Mouse (Mus musculus) hindbrain, embryonic 13.5 days (tissue): Measurements from ENCODE around the gene Pde6h. TPM values are rescaled to one million over a fixed set of nuclear protein-coding genes. Genes with fewer than 3 reads are reported as not detected.

Source experiments
- ATAC-seq: fragments of 200-750 bp; cut with Nextera tagmentation; 2 replicates; pipeline ENCODE4 v1.8.0; 2017; ENCODE audit warnings: moderate TSS enrichment; ENCODE audit not compliant: low FRiP score
- H3K27ac ChIP-seq: fragments of 300-500 bp; sonication (generic); 2 replicates; pipeline ENCODE4 v1.5.1; 2015; ENCODE audit warnings: inconsistent platforms, mild to moderate bottlenecking, moderate library complexity
- H3K27me3 ChIP-seq: fragments of 300-500 bp; sonication (generic); 2 replicates; pipeline ENCODE4 v1.6.1; 2015; ENCODE audit warnings: mild to moderate bottlenecking, inconsistent platforms
- H3K36me3 ChIP-seq: fragments of 300-500 bp; sonication (generic); 2 replicates; pipeline ENCODE4 v1.6.1; 2015; ENCODE audit warnings: mild to moderate bottlenecking, inconsistent platforms
- H3K4me1 ChIP-seq: fragments of 300-500 bp; sonication (generic); replicated peaks from 2 replicates; pipeline ENCODE4 v1.6.1; 2015; ENCODE audit warnings: inconsistent platforms
- H3K4me2 ChIP-seq: fragments of 300-500 bp; sonication (generic); 2 replicates; pipeline ENCODE4 v1.6.1; 2015; ENCODE audit warnings: inconsistent platforms, mild to moderate bottlenecking, moderate library complexity
- H3K4me3 ChIP-seq: fragments of 300-500 bp; sonication (generic); 2 replicates; pipeline ENCODE4 v1.5.1; 2015; ENCODE audit warnings: mild to moderate bottlenecking, inconsistent platforms
- H3K9ac ChIP-seq: fragments of 300-500 bp; sonication (generic); 2 replicates; pipeline ENCODE4 v1.6.1; 2015; ENCODE audit warnings: mild to moderate bottlenecking, inconsistent platforms
- H3K9me3 ChIP-seq: fragments of 300-500 bp; sonication (generic); 2 replicates; pipeline ENCODE4 v1.6.1; 2016; ENCODE audit warnings: inconsistent platforms
- WGBS: fragments of 180-500 bp; shearing (Covaris S2); methylation state at CpG from one replicate; pipeline ENCODE4 v1.1.7; 2015; 5-methylcytosine and 5-hydroxymethylcytosine counted together
- polyA plus RNA-seq: library from polyadenylated mRNA; unstranded; fragments of >200 nt; fragmentation: Nextera tagmentation; extraction: Ambion mirVana; gene quantifications from 2 replicates; pipeline ENCODE4 v1.2.1, GENCODE M21; 2015

Pde6h gene
- polyA plus RNA-seq, 1 experiment from 2014 or later = not detected

- no peak for ATAC-seq
- Histone ChIP-seq H3K9ac (no peak overlapping the region), H3K27ac (no peak overlapping the region), H3K27me3 (no peaks in the 10 kb centered on the region), H3K4me1 (no peaks in the 10 kb centered on the region), H3K4me2 (no peak overlapping the region), H3K9me3 (no peaks in the 10 kb centered on the region), H3K4me3 (no peak overlapping the region), H3K36me3 (no peaks in the 10 kb centered on the region)
- 76% methylated on average over 4 of the region's 4 CpGs for WGBS
Measured at GRCm38 (mm10) chr6:136898222-136898621, 25.4 kb upstream of the Pde6h start.

GRCm38 (mm10) chr6:136898954-136899353, 24.7 kb upstream of the Pde6h start:
- no peak for ATAC-seq
- 84% methylated on average over 2 of the region's 2 CpGs for WGBS
- Histone ChIP-seq H3K27ac (no peak overlapping the region), H3K4me2 (no peak overlapping the region), H3K27me3 (no peaks in the 10 kb centered on the region), H3K4me3 (no peak overlapping the region), H3K9ac (no peak overlapping the region), H3K9me3 (no peaks in the 10 kb centered on the region), H3K36me3 (no peaks in the 10 kb centered on the region), H3K4me1 (no peaks in the 10 kb centered on the region)

GRCm38 (mm10) chr6:136900369-136901009, 23.1 kb upstream of the Pde6h start:
- no peaks in the 10 kb centered on the region for H3K9me3 ChIP-seq
- 61% methylated on average over 4 of the region's 4 CpGs for WGBS
- H3K36me3 ChIP-seq = no peaks in the 10 kb centered on the region
- H3K4me2 ChIP-seq = no peak overlapping the region
- no peak for ATAC-seq
- no peak overlapping the region for H3K4me3 ChIP-seq
- H3K27me3 ChIP-seq = no peaks in the 10 kb centered on the region
- H3K27ac ChIP-seq = no peak overlapping the region
- H3K4me1 ChIP-seq = no peaks in the 10 kb centered on the region
- H3K9ac ChIP-seq = no peak overlapping the region

GRCm38 (mm10) chr6:136901010-136901409, 22.6 kb upstream of the Pde6h start:
- 84% methylated on average over 2 of the region's 2 CpGs for WGBS
- H3K36me3 ChIP-seq = no peaks in the 10 kb centered on the region
- no peaks in the 10 kb centered on the region for H3K4me1 ChIP-seq
- ATAC-seq = no peak
- H3K4me2 ChIP-seq = no peak overlapping the region
- no peak overlapping the region for H3K4me3 ChIP-seq
- no peak overlapping the region for H3K27ac ChIP-seq
- H3K27me3 ChIP-seq = no peaks in the 10 kb centered on the region
- no peak overlapping the region for H3K9ac ChIP-seq
- H3K9me3 ChIP-seq = no peaks in the 10 kb centered on the region

- no peak overlapping the region for H3K4me2 ChIP-seq
- ATAC-seq = no peak
- no peak overlapping the region for H3K9ac ChIP-seq
- no peaks in the 10 kb centered on the region for H3K27me3 ChIP-seq
- WGBS = 94% methylated on average over 9 of the region's 9 CpGs
- no peak overlapping the region for H3K27ac ChIP-seq
- H3K4me3 ChIP-seq = no peak overlapping the region
- H3K36me3 ChIP-seq = no peaks in the 10 kb centered on the region
- no peaks in the 10 kb centered on the region for H3K4me1 ChIP-seq
- no peaks in the 10 kb centered on the region for H3K9me3 ChIP-seq
Measured at GRCm38 (mm10) chr6:136902527-136902926, 21.1 kb upstream of the Pde6h start.

- no peak overlapping the region for H3K27ac ChIP-seq
- H3K4me2 ChIP-seq = no peak overlapping the region
- no peak overlapping the region for H3K4me3 ChIP-seq
- H3K36me3 ChIP-seq = no peaks in the 10 kb centered on the region
- ATAC-seq = no peak
- H3K27me3 ChIP-seq = no peaks in the 10 kb centered on the region
- 71% methylated on average over 8 of the region's 8 CpGs for WGBS
- H3K9me3 ChIP-seq = no peaks in the 10 kb centered on the region
- H3K4me1 ChIP-seq = no peaks in the 10 kb centered on the region
- no peak overlapping the region for H3K9ac ChIP-seq
Measured at GRCm38 (mm10) chr6:136903885-136904470, 19.7 kb upstream of the Pde6h start.

- H3K27ac ChIP-seq = no peak overlapping the region
- H3K27me3 ChIP-seq = no peaks in the 10 kb centered on the region
- H3K4me2 ChIP-seq = no peak overlapping the region
- H3K9ac ChIP-seq = no peak overlapping the region
- ATAC-seq = no peak
- 89% methylated on average over 19 of the region's 19 CpGs for WGBS
- H3K4me3 ChIP-seq = no peak overlapping the region
- no peaks in the 10 kb centered on the region for H3K4me1 ChIP-seq
- no peaks in the 10 kb centered on the region for H3K9me3 ChIP-seq
- no peaks in the 10 kb centered on the region for H3K36me3 ChIP-seq
Measured at GRCm38 (mm10) chr6:136906283-136906936, 17.2 kb upstream of the Pde6h start.

- Histone ChIP-seq H3K9me3 (no peaks in the 10 kb centered on the region), H3K4me1 (no peaks in the 10 kb centered on the region), H3K4me2 (no peak overlapping the region), H3K9ac (no peak overlapping the region), H3K36me3 (no peaks in the 10 kb centered on the region), H3K4me3 (no peak overlapping the region), H3K27me3 (no peaks in the 10 kb centered on the region), H3K27ac (no peak overlapping the region)
- ATAC-seq = no peak
- 65% methylated on average over 10 of the region's 10 CpGs for WGBS
Measured at GRCm38 (mm10) chr6:136906937-136907293, 16.7 kb upstream of the Pde6h start.

GRCm38 (mm10) chr6:136910247-136910890, 13.3 kb upstream of the Pde6h start:
- no peaks in the 10 kb centered on the region for H3K9me3 ChIP-seq
- ATAC-seq = no peak
- H3K36me3 ChIP-seq = no peaks in the 10 kb centered on the region
- H3K27me3 ChIP-seq = 0 out of 2 replicates have a peak, but pooled peaks cover 4% of the 10 kb centered on the region
- no peak overlapping the region for H3K27ac ChIP-seq
- H3K4me1 ChIP-seq = peaks cover 8% of the 10 kb centered on the region; the same call in 1 of the 2 replicates
- no peak overlapping the region for H3K4me2 ChIP-seq
- 83% methylated on average over 9 of the region's 9 CpGs for WGBS
- H3K9ac ChIP-seq = no peak overlapping the region
- no peak overlapping the region for H3K4me3 ChIP-seq

GRCm38 (mm10) chr6:136912751-136913265, 10.8 kb upstream of the Pde6h start:
- Histone ChIP-seq H3K9ac (no peak overlapping the region), H3K9me3 (no peaks in the 10 kb centered on the region), H3K4me2 (peak overlapping the region; percentile 48), H3K27ac (no peak overlapping the region), H3K27me3 (0 out of 2 replicates have a peak, but pooled peaks cover 6% of the 10 kb centered on the region), H3K4me3 (no peak overlapping the region), H3K36me3 (no peaks in the 10 kb centered on the region), H3K4me1 (peaks cover 8% of the 10 kb centered on the region; the same call in 1 of the 2 replicates)
- no peak for ATAC-seq
- WGBS = 92% methylated on average over 1 of the region's 2 CpGs

- peak overlapping the region; percentile 48 for H3K4me2 ChIP-seq
- H3K4me1 ChIP-seq = peaks cover 8% of the 10 kb centered on the region; the same call in 1 of the 2 replicates
- peak overlapping the region; percentile 51 for H3K9ac ChIP-seq
- no peak; the same call in 1 of the 2 replicates for ATAC-seq
- WGBS = 16% methylated on average over 18 of the region's 18 CpGs
- peak overlapping the region; percentile 25 for H3K4me3 ChIP-seq
- H3K9me3 ChIP-seq = no peaks in the 10 kb centered on the region
- H3K27ac ChIP-seq = no peak overlapping the region
- H3K36me3 ChIP-seq = no peaks in the 10 kb centered on the region
- 0 out of 2 replicates have a peak, but pooled peaks cover 6% of the 10 kb centered on the region for H3K27me3 ChIP-seq
Measured at GRCm38 (mm10) chr6:136913384-136914126, 10.1 kb upstream of the Pde6h start.

- Histone ChIP-seq H3K4me3 (no peak overlapping the region), H3K9ac (no peak overlapping the region), H3K9me3 (no peaks in the 10 kb centered on the region), H3K27me3 (0 out of 2 replicates have a peak, but pooled peaks cover 6% of the 10 kb centered on the region), H3K4me1 (peaks cover 8% of the 10 kb centered on the region; the same call in 1 of the 2 replicates), H3K4me2 (no peak overlapping the region), H3K36me3 (no peaks in the 10 kb centered on the region), H3K27ac (no peak overlapping the region)
- ATAC-seq = no peak
- WGBS = 96% methylated on average over 6 of the region's 6 CpGs
Measured at GRCm38 (mm10) chr6:136914234-136914633, 9.4 kb upstream of the Pde6h start.
